Mouse (Mus musculus): ENCODE measurements around the gene Ube2i.
"Not testable (repeated sequence)": the region's sequence is repeated elsewhere in the genome, so short reads cannot be mapped to it uniquely, and the experiment has no call there.

Gene Ube2i

GRCm38 (mm10) chr17:25252643-25253042, 21.8 kb downstream of the Ube2i start:
- DNase-seq, result no peak

GRCm38 (mm10) chr17:25250181-25250835, 24.1 kb downstream of the Ube2i start:
- DNase-seq, result no peak

GRCm38 (mm10) chr17:25248033-25248750, 26.2 kb downstream of the Ube2i start:
- no peak for DNase-seq

- no peak for DNase-seq
These were observed 30.2 kb downstream of the Ube2i start for GRCm38 (mm10) chr17:25244239-25244638.

GRCm38 (mm10) chr17:25243131-25243780, 31.2 kb downstream of the Ube2i start:
- DNase-seq, result no peak

DNA sequence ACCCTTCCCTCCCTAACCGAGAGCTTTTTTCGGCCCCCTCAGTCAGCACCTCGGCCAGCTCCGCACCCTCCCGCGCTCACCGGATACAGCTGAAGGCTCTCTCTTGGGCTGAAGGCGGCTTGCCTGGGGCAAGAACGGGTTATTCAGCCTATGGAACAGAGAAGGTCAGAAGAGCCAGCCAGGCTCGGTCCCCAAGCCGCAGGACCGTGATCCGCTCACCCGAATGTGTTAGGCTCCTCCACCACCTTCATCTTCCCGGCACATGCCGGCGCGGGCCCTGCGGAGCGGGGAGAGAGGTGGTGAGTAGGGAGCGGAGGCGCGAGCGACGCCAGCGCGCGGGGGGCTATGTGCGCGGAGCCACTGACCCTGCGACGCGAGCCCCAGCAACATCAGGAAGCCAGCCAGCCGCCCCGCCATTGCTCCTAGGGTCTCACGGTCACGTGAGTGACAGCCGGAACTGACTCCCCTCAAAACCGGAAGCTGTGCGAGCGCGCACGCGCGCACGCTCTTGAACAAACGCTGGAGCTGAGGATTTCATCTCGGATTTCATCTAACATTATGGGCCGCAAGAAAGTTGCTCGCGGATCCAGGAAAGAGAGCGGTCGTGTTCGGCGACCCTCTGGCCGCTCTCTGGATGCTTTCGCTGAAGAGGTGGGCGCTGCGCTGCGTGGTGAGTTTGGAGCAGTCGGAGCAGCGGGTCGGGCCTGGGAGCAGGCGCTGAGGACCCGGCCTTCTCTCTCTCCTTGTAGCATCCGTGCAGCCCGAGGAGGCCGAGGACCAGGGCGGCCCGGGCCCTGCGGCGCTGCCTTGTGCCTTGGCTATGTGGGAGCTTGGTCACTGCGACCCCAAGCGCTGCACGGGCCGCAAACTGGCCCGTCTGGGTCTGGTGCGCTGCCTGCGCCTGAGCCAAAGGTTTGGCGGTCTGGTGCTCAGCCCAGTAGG, 34.5 kb downstream of the Ube2i start, which contains the start of the genes Gnptg and Tsr3:
Gene Gnptg, minus strand, starts transcription at position 430 of the 942 bp plus-strand sequence.
Gene Tsr3, plus strand, starts transcription at position 476 of the 942 bp plus-strand sequence.
- peak; percentile 85 for DNase-seq

GRCm38 (mm10) chr17:25235635-25236034, 38.8 kb downstream of the Ube2i start:
- DNase-seq, result no peak

DNA sequence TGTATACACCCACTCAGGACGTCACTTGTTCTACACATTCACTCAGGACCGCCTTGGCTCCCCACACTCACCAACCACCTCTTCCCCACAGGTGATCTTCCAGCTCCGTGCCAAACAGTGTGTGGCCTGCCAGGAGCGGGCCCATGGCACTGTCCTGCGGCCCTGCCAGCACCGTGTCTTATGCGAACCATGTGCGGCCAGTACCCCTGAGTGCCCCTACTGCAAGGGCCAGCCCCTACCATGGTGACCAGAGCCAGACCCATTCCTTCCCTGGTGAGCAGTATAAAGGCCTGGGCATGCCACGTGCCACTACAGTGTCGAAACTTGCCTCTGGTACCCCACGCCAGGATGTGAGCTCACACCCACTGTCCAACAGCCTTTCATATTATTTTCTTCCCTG, 42.8 kb downstream of the Ube2i start:
- not testable (repeated sequence) for DNase-seq

GRCm38 (mm10) chr17:25230700-25231099, 43.7 kb downstream of the Ube2i start:
- peak; percentile 58 for DNase-seq

GRCm38 (mm10) chr17:25230014-25230655, 44.3 kb downstream of the Ube2i start:
- peak; percentile 57 for DNase-seq

DNA sequence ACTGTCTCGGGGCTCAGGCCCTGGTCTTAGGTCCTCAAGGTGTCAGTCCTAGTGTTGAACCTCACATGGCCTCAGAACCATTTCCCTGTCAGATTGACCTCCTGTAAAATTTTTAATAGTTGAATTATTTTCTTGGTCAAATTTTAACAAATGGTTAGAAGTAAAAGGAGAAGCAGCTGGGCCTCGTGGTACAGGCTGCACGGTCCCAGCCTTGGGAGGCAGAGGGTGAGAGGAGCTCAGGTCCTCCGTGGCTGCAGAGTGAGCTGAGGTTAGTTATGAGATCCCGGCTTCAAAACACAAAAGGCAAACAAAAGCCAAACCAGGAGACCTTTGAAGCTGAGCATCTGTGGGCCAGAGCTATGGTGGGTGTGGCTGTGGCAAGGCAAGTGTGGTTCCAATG, 46.4 kb downstream of the Ube2i start:
- peak; percentile 55 for DNase-seq

DNA sequence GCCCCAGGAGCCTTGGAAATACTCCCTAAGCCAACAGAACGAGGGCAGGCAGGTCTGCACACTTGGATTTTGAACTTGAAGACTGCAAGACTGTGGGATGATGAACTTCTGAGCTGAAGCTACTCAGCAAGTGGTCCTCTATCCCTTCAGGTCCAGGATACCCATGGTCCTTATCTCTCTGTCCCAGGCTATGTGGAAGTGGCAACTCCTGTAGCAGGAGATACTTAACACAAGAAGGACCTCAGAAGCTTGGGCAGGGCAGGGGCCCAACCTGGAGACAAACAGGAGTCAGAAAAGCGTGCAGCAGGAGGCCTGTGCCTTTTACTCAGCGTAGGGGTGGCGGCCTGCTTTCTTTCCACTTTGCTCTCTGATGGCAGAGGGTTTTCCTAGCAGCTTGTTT, 48.8 kb downstream of the Ube2i start:
- no peak for DNase-seq

DNA sequence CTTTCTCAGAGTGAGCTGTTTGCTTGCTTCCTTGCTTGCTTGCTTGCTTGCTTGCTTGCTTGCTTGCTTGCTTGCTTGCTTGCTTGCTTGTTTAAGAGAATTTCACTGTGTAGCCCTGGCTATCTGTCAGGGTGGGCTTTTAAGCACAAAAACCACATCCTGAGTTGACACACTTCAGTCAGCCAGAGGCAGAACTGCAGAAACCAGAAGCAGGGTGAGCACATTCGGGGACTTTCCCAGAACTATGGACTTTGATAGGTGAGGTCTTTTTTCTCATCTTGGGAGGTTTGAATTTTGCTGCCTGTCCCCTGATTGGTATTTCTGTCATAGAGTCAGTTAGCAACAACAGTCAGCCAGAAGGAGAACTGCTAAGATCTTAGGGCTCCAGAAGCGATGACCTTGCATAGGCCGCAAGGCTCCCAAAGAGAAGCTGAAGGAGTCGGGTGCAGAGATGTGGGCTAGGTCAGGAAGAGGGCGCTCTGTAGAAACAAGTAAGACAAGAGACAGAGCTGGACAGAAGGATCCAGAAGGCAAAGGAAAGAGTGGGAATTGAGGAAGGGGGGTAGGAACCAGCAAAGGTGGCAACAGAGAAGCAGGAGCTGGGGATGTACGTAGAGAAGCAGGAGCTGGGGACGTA, 49.7 kb downstream of the Ube2i start:
- peak; percentile 13 for DNase-seq

DNA sequence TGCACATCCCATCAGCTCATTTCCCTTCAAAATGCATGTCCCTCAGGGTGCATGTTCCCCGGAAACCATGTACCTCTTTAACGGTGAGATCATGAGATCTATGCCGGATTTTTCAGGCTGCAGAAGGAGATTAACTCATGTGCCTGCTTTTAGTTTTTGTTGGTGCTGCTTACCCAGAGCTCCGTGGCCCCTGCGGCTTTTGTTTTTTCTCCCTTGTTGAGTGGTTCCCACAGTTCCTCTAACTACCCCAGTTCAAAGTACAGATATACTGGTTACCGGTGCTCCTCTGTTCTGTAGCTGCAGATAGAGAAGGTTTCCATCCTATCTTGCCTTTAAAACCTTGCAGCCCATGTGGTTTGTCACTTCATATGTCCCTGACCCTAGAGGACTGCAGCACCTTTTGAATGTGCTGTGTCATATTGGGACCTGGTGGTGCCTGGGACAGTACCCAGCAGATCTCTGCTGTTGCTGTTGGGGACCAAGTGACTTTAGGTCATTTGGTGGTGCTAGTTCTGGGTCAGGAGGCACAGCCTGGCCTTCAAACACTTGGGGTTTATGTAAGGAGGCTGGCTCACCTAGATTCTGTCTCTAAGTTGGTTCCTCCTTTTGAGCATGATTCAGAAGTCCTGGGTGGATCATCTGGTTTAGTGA, 51.3 kb downstream of the Ube2i start:
- peak; percentile 34 for DNase-seq

- DNase-seq, result not testable (repeated sequence)
These were observed 51.9 kb downstream of the Ube2i start for GRCm38 (mm10) chr17:25222504-25222940.

DNA sequence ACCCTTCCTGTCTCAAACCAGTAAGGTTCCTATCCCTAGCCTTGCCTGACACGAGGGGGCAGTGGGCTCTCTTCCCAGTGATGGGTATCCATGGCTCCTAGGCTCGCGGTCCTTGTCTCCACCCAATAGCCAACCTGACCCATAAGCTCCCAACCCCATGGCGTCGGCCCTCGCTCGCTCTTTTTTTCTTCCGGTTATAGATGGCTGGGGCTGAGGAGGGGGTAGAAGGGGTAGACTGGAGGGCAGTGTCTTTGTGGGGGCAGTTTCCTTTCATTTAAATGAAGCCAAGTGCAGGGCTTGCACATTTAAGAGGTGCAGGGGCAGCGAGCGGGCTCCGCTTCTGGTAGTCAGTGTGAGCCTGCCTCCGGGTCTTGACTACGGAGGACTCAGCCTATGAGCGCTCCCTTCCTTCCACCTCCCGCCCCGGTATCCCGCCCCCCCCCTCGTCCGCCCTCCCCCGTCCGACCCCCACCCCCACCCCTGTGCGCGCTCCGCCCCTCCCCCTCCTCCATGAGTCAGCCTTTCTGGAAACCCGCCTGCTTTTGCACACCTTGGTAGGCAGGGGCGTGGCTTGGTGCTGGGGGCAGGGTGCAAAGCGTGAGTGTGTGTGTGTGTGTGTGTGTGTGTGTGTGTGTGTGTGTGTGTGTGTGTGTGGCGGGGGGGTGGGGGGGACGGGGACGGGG, 52.5 kb downstream of the Ube2i start:
- DNase-seq, result peak; percentile 80

- DNase-seq, result peak; percentile 13
These were observed 53.7 kb downstream of the Ube2i start for GRCm38 (mm10) chr17:25220746-25221145.

- no peak for DNase-seq
These were observed 54.7 kb downstream of the Ube2i start for GRCm38 (mm10) chr17:25219492-25220295.

DNA sequence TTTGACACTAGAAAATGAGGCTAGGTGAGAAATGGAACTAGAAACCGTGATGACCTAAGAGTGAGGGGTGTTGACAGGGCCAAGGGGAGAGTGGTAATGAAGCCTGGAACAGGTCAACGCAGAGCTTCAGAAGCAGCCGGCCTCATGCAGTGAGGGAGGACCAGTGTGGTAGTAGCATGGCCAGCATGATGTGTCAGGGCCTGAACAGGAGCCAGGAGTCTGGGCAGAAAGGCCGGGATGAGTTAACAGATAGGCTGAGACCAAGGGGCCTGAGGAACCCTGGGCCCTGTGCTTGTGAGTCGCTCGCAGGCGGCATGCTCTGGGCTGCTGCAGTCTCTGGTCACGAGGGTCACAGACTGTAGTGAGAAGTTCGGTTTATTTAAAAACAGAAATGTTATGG, 55.5 kb downstream of the Ube2i start:
- DNase-seq, result no peak
